Mouse (Mus musculus): ENCODE data around the gene Traf3ip3. TPM values are rescaled to one million over a fixed set of nuclear protein-coding genes. Genes with fewer than 3 reads are reported as not detected.

Traf3ip3 gene
- total RNA-seq, 2 experiments from 2014 or later = 18.1 to 23.1 TPM

DNA sequence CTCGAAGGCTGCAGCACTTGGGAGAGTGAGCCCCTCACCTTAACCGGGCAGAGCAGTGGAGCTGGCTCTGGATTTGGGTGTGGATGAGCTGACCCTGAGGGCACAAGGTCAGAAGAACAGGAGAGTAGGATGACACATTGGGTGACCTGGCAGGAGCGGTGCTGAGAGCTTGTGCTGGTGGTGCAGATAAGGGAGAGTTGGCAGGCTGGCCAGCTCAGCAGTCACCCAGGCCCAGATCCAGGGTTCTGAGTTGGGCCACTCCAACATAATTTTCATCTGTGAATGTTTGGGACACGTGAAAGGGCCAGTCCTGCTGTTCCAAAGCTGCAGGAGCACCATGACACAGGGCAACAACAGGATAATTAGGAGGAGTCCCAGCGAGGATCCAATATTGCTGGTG lies 9.9 kb upstream of the Traf3ip3 start:
- ATAC-seq (replicated peaks; ENCODE audit: low FRiP score, poor library complexity, severe bottlenecking) = no peak

DNA sequence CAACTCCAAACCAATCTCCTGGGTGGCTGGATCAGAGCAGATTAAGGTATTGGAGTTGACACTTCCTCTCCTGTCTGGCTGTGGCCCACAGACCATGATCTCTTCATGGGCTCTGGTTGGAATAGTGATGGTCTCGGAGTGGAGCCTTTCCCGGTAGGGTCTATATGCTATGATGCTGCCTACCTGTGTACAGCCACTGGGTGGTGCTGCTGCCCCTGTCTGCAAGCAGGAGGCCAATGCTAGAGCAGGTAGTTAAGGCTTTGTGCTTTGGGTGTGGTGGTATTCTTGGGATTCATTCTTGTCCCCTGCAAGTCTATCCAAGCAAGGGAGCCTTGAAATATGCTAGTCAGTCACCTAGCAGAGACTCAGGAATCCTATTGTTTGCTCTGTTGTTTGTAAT lies 6.7 kb upstream of the Traf3ip3 start:
- peak; percentile 46; the same call in 1 of the 2 replicates for ATAC-seq (replicated peaks; ENCODE audit: low FRiP score, poor library complexity, severe bottlenecking)

DNA sequence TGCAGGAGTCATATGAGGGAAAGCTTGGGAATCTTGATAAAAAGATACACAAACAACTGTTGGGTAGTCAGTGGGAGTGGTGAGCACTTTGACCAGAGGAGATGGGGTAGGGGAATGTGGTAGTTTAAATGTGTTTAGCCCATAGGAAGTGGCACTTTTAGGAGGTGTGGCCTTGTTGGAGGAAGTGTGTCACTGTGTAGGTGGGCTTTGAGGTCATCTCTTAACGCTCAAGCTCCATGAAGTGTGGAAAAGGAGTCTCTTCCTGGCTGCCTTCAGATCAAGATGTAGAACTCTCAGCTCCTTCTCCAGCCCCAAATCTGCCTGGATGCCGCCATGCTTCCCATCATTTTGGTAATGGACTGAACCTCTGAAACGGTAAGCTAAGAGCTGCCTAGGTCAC lies 6.0 kb upstream of the Traf3ip3 start, which contains the start of gene Lamb3:
Gene Lamb3, plus strand, starts transcription at position 197 of the 400 bp plus-strand sequence.
- no peak for ATAC-seq (replicated peaks; ENCODE audit: low FRiP score, poor library complexity, severe bottlenecking)

DNA sequence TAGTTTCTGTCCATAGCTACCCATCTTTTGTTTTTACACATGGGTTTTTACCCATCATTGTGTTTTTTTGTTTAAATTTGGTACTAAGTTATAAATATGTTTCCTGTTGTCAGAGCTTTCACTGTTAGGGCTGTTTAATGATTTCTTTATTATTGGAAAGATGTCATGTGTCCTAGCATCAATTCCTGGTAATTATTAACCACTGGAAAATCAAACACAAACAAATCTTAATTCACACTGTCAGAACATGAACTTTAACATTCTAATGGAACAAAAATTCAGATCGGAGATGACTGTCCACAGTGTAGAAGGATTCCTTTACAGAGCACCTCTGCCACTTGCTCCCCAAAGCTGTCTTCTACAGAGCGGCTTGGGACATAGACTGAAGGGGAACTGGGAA lies 3.9 kb upstream of the Traf3ip3 start:
- ATAC-seq (replicated peaks; ENCODE audit: low FRiP score, poor library complexity, severe bottlenecking) = no peak

DNA sequence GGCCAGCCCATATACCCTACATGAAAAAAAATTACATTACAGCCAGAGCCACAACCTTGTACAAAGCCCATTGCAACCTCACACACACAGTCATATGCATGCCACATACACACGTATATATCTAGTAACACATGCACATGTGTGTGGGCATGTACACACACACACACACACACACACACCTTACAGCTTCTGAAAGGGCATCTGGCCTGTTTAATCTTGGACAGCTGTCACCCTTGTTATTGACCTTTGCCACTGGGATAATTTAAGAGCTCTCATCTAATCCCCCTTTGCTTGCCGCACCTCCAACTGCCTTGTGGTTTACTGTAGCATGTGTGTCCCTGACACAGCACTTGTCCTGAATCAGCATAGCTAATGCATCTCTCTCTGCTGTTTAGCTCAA lies 2.3 kb upstream of the Traf3ip3 start:
- no peak for ATAC-seq (replicated peaks; ENCODE audit: low FRiP score, poor library complexity, severe bottlenecking)

DNA sequence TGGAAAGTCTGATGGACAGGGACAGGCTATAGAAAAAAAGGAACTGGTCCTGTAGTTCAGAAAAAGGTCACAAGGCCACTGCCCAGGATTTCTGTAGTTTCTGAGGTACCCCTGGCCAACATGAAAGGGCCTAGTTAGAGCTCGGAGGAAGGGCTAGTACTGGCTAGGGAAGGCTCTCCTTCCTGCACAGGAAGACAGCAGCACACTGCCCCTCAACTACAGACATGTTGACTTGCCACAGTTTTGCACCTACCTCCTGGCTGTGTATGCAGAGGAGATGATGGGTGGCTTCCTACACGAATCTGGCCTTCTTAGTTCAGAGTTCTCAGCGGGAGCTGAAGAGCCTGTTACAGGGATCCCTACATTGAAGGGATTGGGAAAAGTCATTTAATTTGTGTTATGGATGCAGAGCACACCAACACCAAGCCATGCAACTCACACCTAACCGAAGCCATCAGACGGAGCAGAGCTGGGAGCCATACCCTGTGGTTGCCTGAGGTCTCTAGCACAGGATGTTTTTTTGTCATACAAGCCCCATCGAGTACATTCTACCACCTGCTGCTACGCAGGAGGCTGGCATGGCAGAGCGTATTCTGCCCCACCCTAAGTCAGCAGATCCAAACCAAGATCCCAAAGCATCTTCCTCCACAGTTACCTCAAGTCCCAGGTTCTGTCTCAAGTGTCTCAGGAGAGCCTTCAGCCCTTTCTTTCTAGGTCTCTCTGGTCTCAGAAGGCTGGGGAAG lies 692 bp downstream of the Traf3ip3 start:
- ATAC-seq (replicated peaks; ENCODE audit: low FRiP score, poor library complexity, severe bottlenecking) = no peak

DNA sequence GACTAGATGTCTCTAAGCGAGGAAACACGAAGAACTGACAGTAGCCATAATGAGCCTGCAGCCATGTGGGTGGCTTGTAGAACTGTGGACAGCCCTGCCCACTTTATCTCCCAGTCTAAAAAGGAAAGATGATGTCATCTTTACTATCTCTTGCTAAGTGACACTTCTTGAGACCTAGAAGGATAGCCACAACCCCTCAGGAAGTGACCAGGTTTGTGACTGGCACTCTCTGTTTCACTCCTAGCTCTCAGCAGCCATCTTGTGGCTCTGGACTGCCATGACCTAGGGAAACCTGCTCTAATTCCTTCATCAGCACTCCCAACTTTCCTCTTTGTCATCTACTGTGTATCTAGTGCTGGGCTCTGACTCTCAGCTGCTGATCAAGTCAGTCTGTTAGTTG lies 3.2 kb downstream of the Traf3ip3 start:
- no peak for ATAC-seq (replicated peaks; ENCODE audit: low FRiP score, poor library complexity, severe bottlenecking)

DNA sequence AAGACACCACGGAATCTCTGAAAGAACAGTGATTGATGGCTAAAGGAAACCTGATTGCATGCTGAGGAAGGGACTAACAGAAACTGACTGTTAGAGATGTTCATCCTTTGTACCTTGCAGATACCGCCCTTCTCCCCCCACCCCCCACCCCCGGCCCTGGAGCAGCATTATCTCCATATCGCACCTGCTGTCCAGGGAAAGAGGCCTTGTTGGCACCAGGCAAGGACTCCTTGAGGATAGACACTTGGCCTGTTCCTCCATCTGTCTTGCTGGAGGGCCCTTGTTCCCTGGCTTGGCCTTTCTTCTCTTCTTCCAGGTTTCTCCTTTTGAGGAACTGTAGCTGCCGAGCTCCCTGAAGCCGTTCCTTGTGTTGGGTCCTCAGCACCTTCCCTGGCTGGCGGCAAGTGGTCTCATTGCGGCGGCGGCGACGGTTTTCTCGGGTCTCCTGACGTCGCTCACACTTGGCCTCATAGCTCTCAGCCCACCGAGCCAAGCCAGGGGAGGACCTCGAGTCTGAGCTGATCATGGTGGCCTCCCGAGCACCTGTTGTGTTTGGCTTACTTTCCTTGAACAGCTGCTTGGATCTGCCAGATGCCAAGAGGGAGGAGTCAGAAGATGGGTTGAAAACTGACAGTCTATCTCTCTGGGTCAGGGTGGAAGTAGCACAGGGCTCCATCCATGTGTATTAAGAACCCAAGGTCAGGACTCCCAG lies 3.9 kb downstream of the Traf3ip3 start:
- no peak for ATAC-seq (replicated peaks; ENCODE audit: low FRiP score, poor library complexity, severe bottlenecking)

DNA sequence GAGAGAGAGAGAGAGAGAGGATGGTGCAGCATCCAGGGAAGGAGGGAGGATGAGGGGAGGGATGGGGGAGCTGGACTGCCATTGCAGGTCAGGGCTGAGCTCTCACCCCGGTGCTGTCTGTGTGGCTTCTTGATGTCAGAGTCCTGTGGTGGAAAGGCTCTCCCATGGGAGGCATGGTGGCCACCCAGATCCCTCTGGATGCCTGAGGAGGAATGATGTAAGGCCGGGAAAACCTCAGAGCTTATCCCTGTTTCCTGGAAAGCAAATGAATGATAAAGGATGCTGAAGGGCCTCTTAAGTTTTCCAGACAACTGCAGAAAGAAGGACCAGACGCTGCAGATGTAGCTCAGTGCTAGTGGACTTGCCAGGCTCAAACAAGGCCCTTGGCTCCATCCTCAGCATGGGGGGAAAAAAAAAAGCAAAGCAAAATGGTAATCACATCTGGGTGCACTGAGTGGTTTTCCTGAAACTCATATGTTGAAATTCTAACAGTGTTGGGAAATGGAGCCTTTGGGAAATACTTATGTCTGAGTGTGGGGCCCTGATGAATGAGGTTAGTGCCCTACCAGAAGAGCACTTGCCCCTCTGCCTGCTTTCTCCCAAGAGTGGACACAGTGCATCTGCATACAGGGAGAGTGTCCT lies 6.2 kb downstream of the Traf3ip3 start:
- no peak for ATAC-seq (replicated peaks; ENCODE audit: low FRiP score, poor library complexity, severe bottlenecking)

DNA sequence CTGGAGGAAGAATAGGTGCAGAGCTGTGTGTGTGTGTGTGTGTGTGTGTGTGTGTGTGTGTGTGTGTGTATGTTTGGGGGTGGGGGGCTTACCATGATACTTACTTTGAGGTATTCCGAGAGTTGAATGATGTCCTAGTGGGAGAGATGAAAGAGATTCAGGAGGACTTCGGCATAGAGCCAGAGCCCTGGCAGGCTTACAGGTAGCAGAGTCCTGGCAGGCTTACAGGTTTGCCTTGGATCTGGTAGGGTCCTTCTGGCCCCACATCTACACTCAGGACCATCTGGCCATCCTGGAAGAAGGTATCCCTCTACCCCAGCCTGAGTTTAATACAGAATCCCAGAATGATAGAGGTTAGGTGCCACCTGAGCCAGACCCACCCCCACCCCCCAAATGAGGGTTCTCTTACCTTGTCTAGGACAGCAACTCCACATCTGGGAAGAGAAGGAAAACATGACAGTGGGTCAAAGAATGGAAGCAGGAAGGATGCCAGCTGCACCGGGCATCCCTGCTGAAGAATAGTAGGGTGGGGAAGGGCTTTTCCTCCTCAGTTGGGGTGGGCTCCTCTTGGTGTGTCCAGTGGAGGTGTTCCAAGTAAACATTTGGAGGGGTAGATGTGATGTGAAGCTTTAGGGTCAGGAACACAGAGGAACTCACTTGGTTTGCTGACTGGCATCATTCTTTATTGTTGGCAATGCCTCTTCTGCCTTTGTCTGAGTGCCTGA lies 6.9 kb downstream of the Traf3ip3 start:
- no peak for ATAC-seq (replicated peaks; ENCODE audit: low FRiP score, poor library complexity, severe bottlenecking)

DNA sequence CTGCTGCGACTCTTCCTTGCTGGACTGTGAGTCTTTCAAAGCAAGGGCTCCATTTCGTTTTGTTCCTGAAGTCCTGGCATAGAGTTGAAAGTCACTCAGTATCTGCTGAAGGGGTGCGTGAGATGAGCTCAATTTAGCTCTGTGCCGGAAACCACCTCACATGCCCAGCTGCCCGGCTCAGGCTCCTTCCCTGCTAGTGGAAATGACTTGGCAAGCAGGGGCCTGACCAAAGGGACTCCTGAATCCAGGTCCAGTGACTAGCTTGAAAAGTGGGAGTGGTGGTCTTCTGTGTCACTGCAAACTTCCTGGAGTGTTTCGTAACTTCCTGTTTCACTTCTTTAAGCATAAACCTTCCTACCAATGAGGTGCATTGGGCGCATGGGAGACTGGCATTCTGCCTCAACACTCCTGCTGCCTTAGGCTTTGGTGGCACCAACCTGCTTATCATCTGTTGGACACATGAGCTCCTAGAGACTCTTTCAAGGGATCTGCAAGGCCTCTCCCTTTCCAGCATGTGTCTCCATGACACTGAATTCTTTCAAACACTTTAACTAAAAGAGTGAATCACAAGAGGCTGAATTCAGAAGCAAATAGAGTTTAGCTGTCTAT lies 9.7 kb downstream of the Traf3ip3 start:
- no peak for ATAC-seq (replicated peaks; ENCODE audit: low FRiP score, poor library complexity, severe bottlenecking)

DNA sequence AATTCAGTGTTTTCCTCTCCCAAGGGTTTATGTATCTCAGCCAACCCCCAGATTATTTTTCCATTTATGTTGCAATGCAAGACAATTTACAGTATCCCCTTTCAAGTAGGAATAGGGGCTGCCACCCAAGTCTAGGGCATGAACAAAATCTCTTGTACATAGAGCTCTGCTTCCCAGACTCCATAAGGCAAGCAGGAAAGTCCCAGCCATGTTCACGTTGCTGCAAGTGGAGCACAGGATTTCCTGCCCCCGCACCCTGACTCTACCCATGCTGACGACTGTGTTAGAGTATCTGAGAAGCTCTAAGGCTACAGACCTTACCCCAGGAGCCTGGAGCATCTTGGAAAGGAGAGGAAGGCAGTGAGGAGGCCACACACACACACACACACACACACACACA lies 11.7 kb downstream of the Traf3ip3 start:
- ATAC-seq (replicated peaks; ENCODE audit: low FRiP score, poor library complexity, severe bottlenecking) = no peak

DNA sequence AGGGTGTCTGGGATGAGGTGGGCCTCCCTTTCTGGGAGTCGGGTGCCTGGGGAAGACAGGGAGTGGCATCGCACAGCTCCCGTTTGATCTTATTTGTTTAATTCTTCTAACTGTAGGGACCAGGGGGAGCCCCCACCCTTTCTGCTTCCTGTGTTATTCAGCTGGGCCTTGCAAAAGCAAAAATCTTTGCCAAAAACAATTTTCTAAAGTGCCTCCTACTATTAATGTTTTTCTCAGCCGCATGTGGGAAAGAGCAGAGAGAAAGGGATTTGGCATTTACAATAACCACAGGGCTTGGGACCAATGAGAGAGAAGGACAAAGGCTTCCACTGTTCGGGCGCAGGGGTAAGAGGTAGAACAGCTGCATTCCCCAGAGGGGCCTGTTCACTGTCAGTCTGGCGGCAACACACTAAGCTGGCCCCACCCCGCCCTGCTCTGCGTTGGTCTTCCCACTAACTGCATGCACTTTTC lies 12.3 kb downstream of the Traf3ip3 start:
- ATAC-seq (replicated peaks; ENCODE audit: low FRiP score, poor library complexity, severe bottlenecking) = no peak

DNA sequence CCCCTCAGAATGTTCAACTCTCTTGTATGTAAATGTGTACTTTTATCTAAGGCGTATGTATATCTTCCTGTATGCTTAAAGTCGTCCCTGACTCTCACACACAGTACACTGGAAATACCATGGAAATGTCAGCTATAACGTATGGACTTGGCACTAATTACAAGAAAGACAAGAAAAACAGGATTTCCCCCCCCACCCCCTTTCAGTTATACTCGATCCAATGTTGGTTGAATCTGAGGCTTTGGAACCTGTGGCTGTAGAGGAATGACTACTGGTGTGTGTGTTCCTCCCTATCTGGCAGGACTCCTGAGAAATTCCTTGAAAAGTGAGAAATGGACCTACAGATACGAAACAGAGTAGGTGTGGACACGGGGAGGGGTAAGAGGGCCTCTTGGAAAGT lies 13.2 kb downstream of the Traf3ip3 start:
- ATAC-seq (replicated peaks; ENCODE audit: low FRiP score, poor library complexity, severe bottlenecking) = no peak

DNA sequence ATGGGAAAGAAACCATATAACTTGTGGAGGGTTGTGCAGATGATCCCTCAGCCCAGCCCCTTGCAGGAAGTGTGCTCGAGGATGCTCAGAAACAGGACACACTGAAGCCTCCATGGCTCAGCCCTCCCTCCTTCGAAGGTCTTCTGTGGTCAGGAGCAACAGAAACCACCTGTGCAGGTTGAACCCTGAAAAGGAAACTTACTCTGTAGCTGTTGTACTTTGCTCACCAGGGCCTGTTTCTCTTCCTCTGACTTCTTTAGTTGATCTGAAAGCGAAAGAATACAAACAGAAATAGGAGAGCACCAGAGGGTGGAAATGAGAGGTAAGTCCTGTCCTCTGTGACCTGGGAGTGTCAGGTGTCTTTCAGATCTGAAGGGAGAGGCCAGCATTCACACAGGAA lies 20.4 kb downstream of the Traf3ip3 start:
- ATAC-seq (replicated peaks; ENCODE audit: low FRiP score, poor library complexity, severe bottlenecking) = no peak

DNA sequence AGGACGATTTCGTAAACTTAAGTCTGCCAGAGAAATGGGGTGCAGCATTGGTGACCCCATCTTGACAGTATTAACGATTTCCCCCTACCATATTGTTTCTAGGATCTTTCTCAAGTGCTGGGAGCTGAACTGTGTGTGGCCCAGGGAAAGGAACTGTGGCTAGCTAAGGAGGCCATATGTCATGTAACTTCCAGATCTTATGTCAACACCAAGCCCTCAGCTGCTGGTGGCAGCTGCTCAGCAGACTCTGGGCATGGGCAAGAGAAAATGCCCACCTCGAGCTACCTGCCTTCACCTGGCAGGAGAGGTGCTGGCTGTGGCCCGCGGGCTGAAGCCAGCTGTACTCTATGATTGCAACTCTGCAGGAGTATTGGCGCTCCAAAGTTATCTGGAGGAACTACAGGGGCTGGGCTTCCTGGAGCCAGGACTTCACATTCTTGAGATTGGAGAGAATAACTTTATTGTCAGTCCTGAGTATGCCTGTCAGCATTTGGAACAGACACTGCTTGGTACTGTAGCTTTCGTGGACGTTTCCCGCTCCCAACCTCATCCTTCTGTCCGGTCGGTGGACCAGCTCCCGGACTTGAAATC lies 27.3 kb downstream of the Traf3ip3 start:
- no peak for ATAC-seq (replicated peaks; ENCODE audit: low FRiP score, poor library complexity, severe bottlenecking)

DNA sequence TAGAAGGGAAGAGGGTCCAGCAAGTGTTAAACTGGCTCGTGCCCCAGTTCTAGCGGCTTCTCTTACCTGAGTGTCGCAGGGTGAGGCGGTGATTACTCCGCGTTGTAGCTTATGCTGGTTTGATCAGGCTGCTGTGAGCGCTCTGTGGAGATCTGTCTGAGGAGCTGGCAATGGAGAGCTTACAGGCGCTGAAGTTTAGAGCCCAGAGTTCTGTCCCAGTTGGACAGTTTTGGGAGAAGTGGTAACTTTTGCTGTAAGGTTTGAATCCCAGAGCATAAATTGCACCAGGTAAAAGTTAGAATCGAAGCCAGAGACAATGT lies 27.7 kb downstream of the Traf3ip3 start:
- ATAC-seq (replicated peaks; ENCODE audit: low FRiP score, poor library complexity, severe bottlenecking) = no peak; the same call in 1 of the 2 replicates

DNA sequence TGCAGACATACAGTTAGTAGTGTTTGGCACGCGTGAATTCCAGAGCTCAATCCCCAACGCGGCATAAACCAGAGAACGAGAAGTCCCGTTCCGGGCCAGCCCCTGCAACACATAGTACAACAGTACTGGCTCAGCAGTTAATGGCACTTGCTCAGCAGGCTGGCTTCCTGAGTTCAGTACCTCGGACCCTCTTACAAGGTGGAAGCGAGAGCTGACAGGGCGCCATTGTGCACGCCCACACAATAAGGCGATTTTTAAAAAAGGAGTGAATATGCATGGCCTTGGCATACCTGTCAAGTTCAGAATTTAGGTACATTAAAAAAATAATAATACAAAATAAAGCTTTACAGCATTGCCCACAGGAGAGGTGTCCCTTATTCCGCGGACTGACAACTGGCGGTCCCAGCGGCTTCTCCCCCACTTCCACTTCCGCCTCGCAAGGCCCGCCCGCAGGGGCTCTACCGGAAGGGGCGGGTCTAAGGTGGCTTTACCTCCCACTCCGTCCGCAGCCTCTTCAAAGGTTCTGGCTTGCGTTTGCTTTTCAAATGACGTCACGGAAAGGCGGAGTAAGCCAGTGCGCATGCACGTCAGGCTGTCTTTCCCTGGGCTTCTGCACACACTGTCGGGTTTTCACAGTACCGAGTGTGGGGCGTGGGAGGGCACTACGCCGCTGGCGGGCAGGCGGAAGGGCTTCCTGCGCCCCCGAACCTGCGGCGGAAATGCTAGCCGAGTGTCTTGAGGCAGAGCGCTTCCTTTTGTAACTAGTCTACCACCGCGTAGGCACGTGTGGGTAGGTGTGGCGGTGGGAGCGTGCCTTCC lies 28.3 kb downstream of the Traf3ip3 start:
- peak; percentile 97 for ATAC-seq (replicated peaks; ENCODE audit: low FRiP score, poor library complexity, severe bottlenecking)

DNA sequence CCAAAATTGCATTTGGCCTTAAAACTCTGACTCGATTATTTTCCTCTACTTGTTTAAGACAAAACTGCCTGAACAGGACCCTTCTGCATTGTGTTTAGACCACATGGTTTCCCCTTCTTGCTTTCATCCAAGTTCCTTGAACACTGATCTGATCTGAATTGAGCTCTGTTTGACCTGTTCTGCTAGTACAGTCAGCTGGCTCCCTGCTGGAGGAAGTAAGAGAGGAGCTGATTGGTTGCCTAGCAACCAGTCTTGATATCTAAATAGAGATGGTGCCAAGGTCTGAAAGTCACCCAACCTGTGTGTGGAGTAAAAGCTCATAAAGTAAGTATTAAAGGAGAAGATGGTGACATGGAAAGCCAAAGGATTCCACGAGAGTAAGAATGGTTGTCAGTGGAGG lies 31.6 kb downstream of the Traf3ip3 start:
- ATAC-seq (replicated peaks; ENCODE audit: low FRiP score, poor library complexity, severe bottlenecking) = no peak

Measured in erythroblast, adult 5-6 weeks (primary cell).